Mouse (Mus musculus): ENCODE measurements around the gene Prrg2. TPM values are rescaled to one million over a fixed set of nuclear protein-coding genes. Genes with fewer than 3 reads are reported as not detected.
"Not testable (repeated sequence)": the region's sequence is repeated elsewhere in the genome, so short reads cannot be mapped to it uniquely, and the experiment has no call there.

The Prrg2 gene
- total RNA-seq (2021), result 1 to 10 TPM; 5.7 to 8.4 TPM
- long read RNA-seq, experiment 1, partial matches to known transcripts, result 0 of 8 reads
- long read RNA-seq, experiment 1, other reads (novel, unspliced or antisense), result 7 of 8 reads
- long read RNA-seq, experiment 2, partial matches to known transcripts, result 1 of 7 reads
- long read RNA-seq, experiment 2, other reads (novel, unspliced or antisense), result 3 of 7 reads

DNA sequence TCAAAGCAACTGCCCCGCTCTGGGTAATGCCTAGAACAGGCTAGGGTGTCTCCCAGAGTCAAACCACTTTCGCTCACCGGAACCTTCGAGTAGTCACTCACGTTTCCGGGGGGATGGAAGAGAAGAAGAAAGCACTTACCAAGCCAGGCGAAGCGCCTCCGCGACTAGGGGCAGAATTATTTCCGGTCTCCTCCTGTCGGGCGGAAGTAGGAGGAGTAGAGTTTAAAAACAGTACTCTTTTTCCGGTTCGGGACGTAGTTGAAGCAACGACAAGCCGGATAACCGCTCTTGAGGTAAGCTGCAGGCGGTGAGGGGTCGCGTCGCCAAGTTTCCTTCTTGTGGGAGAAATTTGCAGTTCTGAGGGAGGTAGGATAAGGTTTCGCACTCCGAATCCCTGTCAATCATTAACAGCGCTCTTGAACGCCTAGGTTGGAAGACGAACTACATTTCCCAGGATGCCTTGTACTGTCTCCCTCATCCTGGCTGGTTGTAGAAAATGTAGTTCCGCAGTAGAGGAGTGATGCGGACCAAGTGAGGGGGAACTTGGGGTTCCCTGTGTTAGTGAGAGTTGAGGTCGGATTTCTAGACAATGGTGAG lies at the start of gene Prrg2, which contains the start of gene Nosip:
Prrg2 (minus strand) TSS at position 439 of the 597 bp plus-strand sequence.
Nosip (plus strand) TSS at position 191 of the 597 bp plus-strand sequence.
- H3K4me3 ChIP-seq, result peak within 1 kb of the TSS; percentile 90
- TF ChIP-seq CTCF (conservative IDR thresholded peaks at IDR 0.05), result peak; percentile 53
- DNase-seq (ENCODE audit: low spot score in 2 of 2), result peak; percentile 95 to 96
- peak within 1 kb of the TSS; percentile 97 for H3K27ac ChIP-seq

- TF ChIP-seq CTCF (conservative IDR thresholded peaks at IDR 0.05), result no peak
- no peak for DNase-seq (ENCODE audit: low spot score in 2 of 2)
- H3K4me3 ChIP-seq, result no peak overlapping the region
- H3K27ac ChIP-seq, result no peak overlapping the region
These were observed 49.5 kb upstream of the Prrg2 start for GRCm38 (mm10) chr7:45111940-45112339.

GRCm38 (mm10) chr7:45110089-45110488 lies 47.6 kb upstream of the Prrg2 start:
- DNase-seq (ENCODE audit: low spot score in 2 of 2); H3K4me3 ChIP-seq; H3K27ac ChIP-seq: not testable (repeated sequence)

GRCm38 (mm10) chr7:45107052-45107645 lies 44.7 kb upstream of the Prrg2 start:
- DNase-seq (ENCODE audit: low spot score in 2 of 2), result no peak
- no peak overlapping the region for H3K4me3 ChIP-seq
- TF ChIP-seq CTCF (conservative IDR thresholded peaks at IDR 0.05), result no peak
- no peak overlapping the region for H3K27ac ChIP-seq

DNA sequence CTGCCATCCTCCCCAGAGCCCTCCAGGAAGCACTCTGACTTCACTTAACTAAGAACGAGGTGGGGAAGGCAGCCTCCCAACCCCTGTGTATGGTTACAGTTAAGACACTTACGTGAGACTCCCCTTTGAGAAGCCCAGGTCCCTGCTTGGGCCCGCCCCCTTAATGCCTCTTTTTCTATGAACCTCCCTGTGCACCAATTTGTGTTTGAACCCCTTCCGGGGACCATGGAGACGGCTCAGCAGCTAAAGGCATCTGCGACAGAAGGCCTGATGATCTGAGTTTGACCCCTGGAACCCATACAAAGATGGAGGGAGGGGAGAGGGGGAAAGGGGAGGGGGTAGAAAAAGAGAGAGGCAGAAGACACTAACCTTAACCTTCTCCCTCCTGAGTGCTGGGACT lies 44.0 kb upstream of the Prrg2 start:
- Histone ChIP-seq H3K27ac (no peak overlapping the region), H3K4me3 (no peak overlapping the region)
- no peak for TF ChIP-seq CTCF (conservative IDR thresholded peaks at IDR 0.05)
- DNase-seq (ENCODE audit: low spot score in 2 of 2), result no peak

- no peak for TF ChIP-seq CTCF (conservative IDR thresholded peaks at IDR 0.05)
- Histone ChIP-seq H3K27ac (no peak overlapping the region), H3K4me3 (no peak overlapping the region)
- no peak for DNase-seq (ENCODE audit: low spot score in 2 of 2)
These were observed 43.0 kb upstream of the Prrg2 start for GRCm38 (mm10) chr7:45105491-45105890.

GRCm38 (mm10) chr7:45104941-45105340 lies 42.5 kb upstream of the Prrg2 start:
- Histone ChIP-seq H3K27ac (no peak overlapping the region), H3K4me3 (no peak overlapping the region)
- no peak for TF ChIP-seq CTCF (conservative IDR thresholded peaks at IDR 0.05)
- DNase-seq (ENCODE audit: low spot score in 2 of 2), result no peak

GRCm38 (mm10) chr7:45103652-45104180 lies 41.2 kb upstream of the Prrg2 start, which contains the start of gene Fcgrt:
Gene Fcgrt, minus strand, starts transcription at chr7:45103851.
- H3K4me3 ChIP-seq, result peak within 1 kb of the TSS; percentile 46
- H3K27ac ChIP-seq, result peak within 1 kb of the TSS; percentile 81
- DNase-seq (ENCODE audit: low spot score in 2 of 2), result peak in 1 of 2 experiments; percentile 48
- TF ChIP-seq CTCF (conservative IDR thresholded peaks at IDR 0.05), result no peak

GRCm38 (mm10) chr7:45102940-45103585 lies 40.6 kb upstream of the Prrg2 start:
- Histone ChIP-seq H3K27ac (peak overlapping the region; percentile 81), H3K4me3 (peak overlapping the region; percentile 46)
- DNase-seq (ENCODE audit: low spot score in 2 of 2), result no peak
- no peak for TF ChIP-seq CTCF (conservative IDR thresholded peaks at IDR 0.05)

GRCm38 (mm10) chr7:45102441-45102840 lies 40.0 kb upstream of the Prrg2 start:
- DNase-seq (ENCODE audit: low spot score in 2 of 2), result no peak
- TF ChIP-seq CTCF (conservative IDR thresholded peaks at IDR 0.05), result no peak
- H3K4me3 ChIP-seq, result peak overlapping the region; percentile 46
- no peak overlapping the region for H3K27ac ChIP-seq

DNA sequence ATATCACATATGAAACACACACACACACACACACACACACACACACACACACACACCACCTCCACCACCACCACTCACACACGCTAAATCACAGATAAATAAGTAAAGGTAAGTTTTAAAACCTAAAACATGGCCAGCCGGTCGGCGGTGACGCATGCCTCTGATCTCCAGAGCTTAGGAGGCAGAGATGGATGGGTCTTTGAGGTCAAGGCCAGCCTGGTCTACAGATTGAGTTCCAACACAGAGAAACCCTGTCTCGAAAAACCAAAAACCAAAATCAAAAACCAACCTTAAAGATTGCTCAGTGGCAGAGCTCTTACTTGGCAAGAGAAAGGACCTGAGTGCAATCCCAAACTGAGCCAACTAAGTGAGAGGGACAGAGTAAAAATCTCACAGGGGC lies 37.6 kb upstream of the Prrg2 start:
- no peak for TF ChIP-seq CTCF (conservative IDR thresholded peaks at IDR 0.05)
- no peak for DNase-seq (ENCODE audit: low spot score in 2 of 2)
- no peak overlapping the region for H3K27ac ChIP-seq
- H3K4me3 ChIP-seq, result no peak overlapping the region

DNA sequence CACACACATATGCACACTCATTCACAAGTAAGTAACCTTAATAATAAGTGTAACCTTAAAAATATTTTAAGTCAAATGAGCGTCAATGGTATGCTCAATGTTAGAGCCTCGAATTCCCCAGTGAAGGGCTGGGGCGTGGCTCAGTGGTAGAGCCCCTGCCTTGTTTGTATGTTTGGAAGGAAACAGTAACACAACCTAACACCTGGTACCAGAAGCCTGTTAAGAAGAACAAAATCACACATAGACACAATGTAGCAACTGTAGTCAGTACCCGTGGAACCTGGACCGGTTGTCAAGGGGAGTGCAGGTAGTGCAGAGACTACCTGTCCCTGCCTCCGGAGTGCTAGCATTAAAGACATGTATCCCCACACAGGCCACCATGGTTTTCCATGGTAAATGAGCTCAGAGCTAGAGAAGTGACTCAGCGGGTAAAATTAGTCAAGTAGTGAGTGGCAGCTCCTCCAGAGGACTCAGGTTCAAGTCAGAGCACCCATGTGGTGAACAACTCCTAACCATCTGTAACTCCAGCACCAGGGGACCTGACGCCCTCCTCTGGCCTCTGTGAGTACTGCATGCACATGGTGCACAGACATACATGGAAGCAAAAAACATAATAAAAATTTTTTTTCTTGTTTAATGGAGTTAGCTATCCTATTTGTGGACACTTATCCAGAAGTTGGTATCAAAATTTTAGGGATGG lies 36.2 kb upstream of the Prrg2 start:
- no peak for DNase-seq (ENCODE audit: low spot score in 2 of 2)
- H3K4me3 ChIP-seq, result no peak overlapping the region
- TF ChIP-seq CTCF (conservative IDR thresholded peaks at IDR 0.05), result peak; percentile 60
- H3K27ac ChIP-seq, result no peak overlapping the region
